12 mouse cellular contexts compared by ENCODE assay signal in genomic region chr7:83654196-83654595, GRCm38 (mm10). TPM values are rescaled to one million over a fixed set of nuclear protein-coding genes. Genes with fewer than 3 reads are reported as not detected.
A peak's percentile ranks its signal among the peaks of the same experiment; 100 is the strongest.
DNase-seq lines count a peak whose midpoint lies in the region; ATAC-seq and TF ChIP-seq lines count a peak whose summit lies in the region.
"Had no signal": no experiment of that assay in that cellular context is flagged by ENCODE, and none has a peak within 500 bp of the region (broad histone marks: within the 10 kb centered on the region; RNA-seq: fewer than 3 reads in every experiment).

No protein-coding gene starts in this region.

- 0 out of 2 replicates have a peak, but pooled peaks have one; percentile 0 for ATAC-seq in granulocyte monocyte progenitor cell, adult 5-6 weeks (replicated peaks; ENCODE audit: poor library complexity, severe bottlenecking)
- no peak for ATAC-seq in midbrain, embryonic 14.5 days (ENCODE audit: low FRiP score, low TSS enrichment)
- ATAC-seq: forebrain, postnatal 0 days had no signal

- peak overlapping the region; percentile 53 for H3K4me3 ChIP-seq in liver, adult 2 months (ENCODE audit: insufficient read depth, low read depth, low read length)
- peak overlapping the region; percentile 57 for H3K4me3 ChIP-seq in macrophage (ENCODE audit: inconsistent target)
- H3K4me3 ChIP-seq in midbrain, embryonic 14.5 days (replicated peaks; ENCODE audit: low read depth, low read length): no peak overlapping the region
- H3K4me3 ChIP-seq: hindbrain, embryonic 10.5 days had no signal

- no peaks in the 10 kb centered on the region for H3K79me2 ChIP-seq in liver, adult 2 months (ENCODE audit: control insufficient read depth, insufficient read depth, low read length)
- peaks cover 52% of the 10 kb centered on the region for H3K79me2 ChIP-seq in macrophage (ENCODE audit: inconsistent target)

- 0 out of 2 replicates have a peak overlapping the region, but pooled peaks have one; percentile 11 for H3K9ac ChIP-seq in liver, adult 2 months (ENCODE audit: low read depth, low read length)
- no peak overlapping the region for H3K9ac ChIP-seq in midbrain, embryonic 14.5 days (replicated peaks; ENCODE audit: low read length)
- H3K9ac ChIP-seq: forebrain, postnatal 0 days had no signal

- WGBS in liver, adult 2 months: 74% methylated on average over 2 of the region's 2 CpGs
- 39% methylated on average over 2 of the region's 2 CpGs for WGBS in macrophage (ENCODE audit: missing documents)
- 94% methylated on average over 2 of the region's 2 CpGs for WGBS in midbrain, embryonic 14.5 days

- DNase-seq in liver, adult 2 months (ENCODE audit: extremely low read depth, low read depth, low spot score): no peak
- no peak for DNase-seq in liver
- DNase-seq in CD4-positive helper T cell, adult 2 months (ENCODE audit: low read depth, low spot score): peak; percentile 40
- no peak for DNase-seq in cerebellum, adult 11 months
- DNase-seq in midbrain, embryonic 14.5 days: no peak
- no peak for DNase-seq in kidney, adult 11 months
- DNase-seq: adrenal gland, postnatal 10 days; forebrain, postnatal 0 days; left cerebral cortex, postnatal 4 days had no signal

- no peaks in the 10 kb centered on the region for H3K9me3 ChIP-seq in midbrain, embryonic 14.5 days (ENCODE audit: control insufficient read depth, low read length)
- H3K9me3 ChIP-seq: hindbrain, embryonic 10.5 days had no signal

- H3K27ac ChIP-seq in liver, adult 2 months (replicated peaks; ENCODE audit: insufficient read depth, low read depth, low read length): peak overlapping the region; percentile 43
- H3K27ac ChIP-seq in macrophage: peak overlapping the region; percentile 76
- no peak overlapping the region for H3K27ac ChIP-seq in midbrain, embryonic 14.5 days (replicated peaks; ENCODE audit: low read depth, low read length)
- H3K27ac ChIP-seq: hindbrain, embryonic 10.5 days had no signal

- peaks cover 22% of the 10 kb centered on the region for H3K4me1 ChIP-seq in liver, adult 2 months (ENCODE audit: control insufficient read depth, insufficient read depth, low read length)
- H3K4me1 ChIP-seq in midbrain, embryonic 14.5 days (ENCODE audit: control insufficient read depth, insufficient read depth, low read length): no peaks in the 10 kb centered on the region
- H3K4me1 ChIP-seq: hindbrain, embryonic 10.5 days had no signal

- no peaks in the 10 kb centered on the region for H3K36me3 ChIP-seq in liver, adult 2 months (ENCODE audit: control insufficient read depth, insufficient read depth, low read length)
- no peaks in the 10 kb centered on the region; the same call in 1 of the 2 replicates for H3K36me3 ChIP-seq in macrophage (ENCODE audit: inconsistent target)
- no peaks in the 10 kb centered on the region for H3K36me3 ChIP-seq in midbrain, embryonic 14.5 days (ENCODE audit: control insufficient read depth, insufficient read depth, low read length)
- H3K36me3 ChIP-seq: hindbrain, embryonic 10.5 days had no signal

- no peak overlapping the region for H3K4me2 ChIP-seq in midbrain, embryonic 14.5 days (ENCODE audit: low read length)

- no peaks in the 10 kb centered on the region for H3K27me3 ChIP-seq in liver, adult 2 months (ENCODE audit: control insufficient read depth, insufficient read depth, low read length)
- no peaks in the 10 kb centered on the region for H3K27me3 ChIP-seq in midbrain, embryonic 14.5 days (ENCODE audit: control insufficient read depth, insufficient read depth, low read length)

- TF ChIP-seq CTCF in liver, adult 2 months (IDR thresholded peaks at IDR 0.05; ENCODE audit: low read depth, low read length): no peak

- TF ChIP-seq POLR2A in liver, adult 2 months (IDR thresholded peaks at IDR 0.05; ENCODE audit: extremely low read depth, insufficient read depth, low read length): no peak

RNA-seq across cellular contexts. Expression of gene Stard5, which starts 22.4 kb away (rescaled TPM):
- 127 and 130 TPM in 2 replicates for total RNA-seq in liver, adult 2 months (2014; rRNA removed)
- 66.9 and 71.2 TPM in 2 replicates for polyA plus RNA-seq in liver, adult 2 months (2012; rRNA removed)
- 9.7 and 17.4 TPM in 2 replicates for total RNA-seq in granulocyte monocyte progenitor cell, adult 5-6 weeks (2014; fragmentation: Nextera tagmentation)
- 8.5 and 10.7 TPM in 2 replicates for total RNA-seq in granulocyte monocyte progenitor cell, adult 5-6 weeks (2017)
- total RNA-seq in macrophage (2018; cell fraction: chromatin; rRNA removed): 100 to 1,000 TPM in 3 of 26 experiments, 10 to 100 TPM in 23; 43.6 to 155 (median 65.3) TPM
- total RNA-seq in macrophage (2018; cell fraction: cytosol; rRNA removed): 10 to 100 TPM; 24.2 to 49.4 (median 32.9) TPM
- 100 to 1,000 TPM in 2 of 26 experiments, 10 to 100 TPM in 24; 38.4 to 155 (median 62.9) TPM for total RNA-seq in macrophage (2018; cell fraction: nucleus; rRNA removed)
- polyA plus RNA-seq in macrophage (2018): 28.1 to 48.0 TPM (median 29.5 TPM) in 3 replicates
- 5.0 and 7.4 TPM in 2 replicates for polyA plus RNA-seq in midbrain, embryonic 14.5 days (2014; fragmentation: Nextera tagmentation; extraction: Ambion mirVana)
